Mouse (Mus musculus) left cerebral cortex, postnatal 25 days (tissue): Measurements from ENCODE around the gene Xylb. TPM values are rescaled to one million over a fixed set of nuclear protein-coding genes. Genes with fewer than 3 reads are reported as not detected.

ENCODE experiments used
- DNase-seq, 2 experiments: peaks; one replicate each; pipeline ENCODE4 v3.0.0; 2022; ENCODE audit warnings: low spot score in 2 of 2, mixed read lengths in 1 of 2
- intact Hi-C: fragments of 180-260 bp; cut with DNase I; formaldehyde crosslinking; loops from one replicate; pipeline ENCODE4 v1.15.1; 2025
- total RNA-seq, 2 experiments: library from RNA; stranded (reverse); gene quantifications; 2 replicates each; pipeline ENCODE4 v1.2.3; 2021

The Xylb gene
- total RNA-seq, 2 experiments from 2014 or later, result 3.3 to 3.8 TPM

DNA sequence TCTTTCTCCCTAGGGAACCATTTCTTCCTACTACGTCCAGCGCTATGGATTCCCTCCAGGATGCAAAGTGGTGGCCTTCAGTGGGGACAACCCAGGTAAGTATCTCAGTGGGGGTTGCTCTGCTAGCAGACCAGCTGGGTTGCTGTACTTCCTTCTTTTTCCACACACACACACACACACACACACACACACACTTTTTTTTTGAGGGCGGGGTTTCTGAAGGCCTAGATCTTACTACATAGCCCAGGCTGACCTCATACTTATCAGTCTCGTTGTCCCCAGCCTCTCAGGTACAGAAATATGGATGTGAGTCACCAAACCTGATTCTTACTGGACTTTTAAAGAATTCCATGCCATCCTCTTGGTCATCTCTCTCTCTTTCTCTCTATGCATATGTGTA lies 21.1 kb downstream of the Xylb start:
- DNase-seq, result no peak
- intact Hi-C loops, result no loop called here

DNA sequence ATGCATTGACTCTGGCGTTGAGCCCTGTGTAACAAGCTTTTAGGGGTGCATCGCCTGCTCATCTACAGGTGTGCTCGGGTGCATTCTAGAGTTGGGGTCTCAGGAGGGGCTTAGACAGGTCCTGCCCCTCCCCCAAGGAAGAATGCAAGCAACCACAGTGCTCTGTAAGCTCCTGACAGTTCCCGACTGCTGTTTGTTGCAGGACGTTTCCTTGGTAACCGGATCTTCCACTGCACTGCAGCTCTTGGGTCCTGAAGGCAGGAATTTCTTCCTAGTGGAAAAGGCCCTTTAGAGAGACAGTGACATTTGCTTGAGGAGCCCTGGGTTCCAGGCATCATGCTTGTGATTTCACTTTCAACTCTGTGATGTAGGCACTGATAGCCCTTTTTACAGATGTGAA lies 25.4 kb downstream of the Xylb start:
- intact Hi-C loops, result no loop called here
- DNase-seq, result peak; percentile 16 to 46

DNA sequence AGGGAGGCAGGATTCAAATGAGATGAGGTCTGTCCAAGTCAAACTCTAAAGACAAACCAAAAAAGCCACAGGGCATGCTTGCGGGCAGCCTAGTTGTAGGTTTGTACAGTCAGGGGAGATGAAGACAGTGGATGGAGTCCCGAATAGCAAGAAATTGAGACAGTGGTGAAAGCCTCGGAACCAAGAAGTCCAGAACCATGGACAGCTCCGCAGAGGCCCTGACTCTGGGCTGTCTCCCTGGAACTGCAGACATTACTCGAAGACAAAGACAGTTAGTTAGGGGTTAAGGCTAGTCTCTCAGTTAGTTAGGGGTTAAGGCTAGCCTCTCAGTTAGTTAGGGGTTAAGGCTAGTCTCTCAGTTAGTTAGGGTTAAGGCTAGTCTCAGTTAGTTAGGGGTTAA lies 31.8 kb downstream of the Xylb start:
- no peak for DNase-seq

DNA sequence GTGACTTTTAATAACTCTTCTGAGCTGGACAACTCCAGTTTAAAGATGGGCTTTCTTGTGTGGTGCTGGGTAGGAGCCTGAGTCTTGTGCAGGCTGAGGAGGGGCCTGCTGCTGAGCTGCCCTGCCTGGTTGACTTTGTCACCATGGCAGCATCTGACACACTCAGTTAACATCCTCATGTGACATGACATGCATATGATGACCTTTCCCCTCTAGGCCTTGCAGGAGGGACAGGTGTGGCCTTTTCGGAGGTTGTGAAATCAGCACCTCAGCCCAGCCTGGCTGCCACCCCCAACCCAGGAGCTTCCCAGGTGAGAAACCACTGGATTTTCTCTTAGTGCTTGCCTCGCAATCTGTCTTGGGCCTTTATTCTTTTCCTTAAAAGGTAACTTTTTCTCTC lies 33.0 kb downstream of the Xylb start:
- no peak for DNase-seq
- intact Hi-C loops, result no loop called here

More for the DNA sequence above, 31.8 kb downstream of the Xylb start:
- intact Hi-C loops, result no loop called here

DNA sequence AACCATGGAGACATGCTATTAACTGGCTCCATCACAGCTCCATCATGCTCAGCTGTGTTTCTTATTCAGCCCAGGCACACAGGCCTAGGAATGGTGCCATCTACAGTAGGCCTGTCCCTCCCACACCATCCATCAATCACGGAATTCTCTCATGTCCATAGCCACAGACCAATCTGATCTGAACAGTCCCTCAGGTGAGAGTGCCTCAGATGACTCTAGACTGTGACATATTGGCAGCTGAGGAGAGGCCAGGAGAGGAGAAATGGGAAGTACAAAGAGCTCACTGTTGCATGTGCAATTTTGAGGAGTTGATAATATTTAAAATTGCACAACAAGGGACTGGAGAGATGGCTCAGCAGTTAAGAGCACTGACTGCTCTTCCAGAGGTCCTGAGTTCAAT lies 37.6 kb downstream of the Xylb start:
- DNase-seq, result no peak
- intact Hi-C loops, result no loop called here

DNA sequence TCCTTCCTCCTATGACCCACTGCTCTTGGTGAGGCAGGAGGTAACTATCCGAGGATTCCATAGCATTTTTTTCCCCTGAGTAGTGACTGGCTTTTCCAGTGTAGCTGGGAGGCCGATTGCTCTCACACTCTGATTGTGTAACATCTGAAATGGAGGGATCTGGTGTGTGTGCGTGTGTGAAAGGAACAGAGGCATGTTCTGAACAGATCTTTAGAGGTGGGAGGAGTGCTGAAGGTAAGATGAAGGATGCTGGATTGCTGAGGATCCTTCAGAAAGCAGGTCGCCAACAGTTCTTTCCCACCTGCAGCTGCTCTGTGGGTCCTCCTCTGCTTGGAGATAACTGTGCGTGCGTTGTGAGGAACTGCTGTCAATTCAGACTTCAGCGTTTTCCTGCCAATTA lies 44.2 kb downstream of the Xylb start:
- intact Hi-C loops, result loop anchor here (5.0 kb wide), 1 partner anchor 36 kb away; no protein-coding TSS in a partner anchor
- peak in 1 of 2 experiments; percentile 63 for DNase-seq

DNA sequence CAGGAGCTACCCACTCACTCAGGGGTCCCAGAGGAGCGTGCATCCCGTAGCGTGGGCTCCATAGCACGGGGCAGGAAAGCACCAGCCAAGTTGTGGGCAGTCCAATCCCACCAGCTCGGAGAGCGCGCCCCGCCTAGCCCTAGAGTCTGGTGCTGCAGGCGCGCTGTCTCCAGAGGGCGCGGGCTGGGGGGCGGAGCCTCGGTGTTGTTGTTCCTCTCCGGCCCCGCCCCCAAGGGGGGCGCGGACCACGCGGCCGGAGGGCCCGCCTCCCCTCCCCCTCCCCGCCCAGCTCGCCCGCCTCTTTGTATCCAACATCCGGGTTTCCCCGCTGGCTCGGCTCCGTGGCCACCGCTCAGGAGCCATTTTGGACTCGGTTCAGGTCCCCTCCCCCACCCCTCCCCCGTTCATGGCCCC lies 44.6 kb downstream of the Xylb start, which contains the start of gene Acvr2b:
Gene Acvr2b, plus strand, starts transcription at position 318 of the 414 bp plus-strand sequence.
- DNase-seq, result peak; percentile 93
- intact Hi-C loops, result loop anchor here (2.0 to 5.0 kb wide), 2 partner anchors 35 to 45 kb away; partner anchors contain the start of gene Xylb

DNA sequence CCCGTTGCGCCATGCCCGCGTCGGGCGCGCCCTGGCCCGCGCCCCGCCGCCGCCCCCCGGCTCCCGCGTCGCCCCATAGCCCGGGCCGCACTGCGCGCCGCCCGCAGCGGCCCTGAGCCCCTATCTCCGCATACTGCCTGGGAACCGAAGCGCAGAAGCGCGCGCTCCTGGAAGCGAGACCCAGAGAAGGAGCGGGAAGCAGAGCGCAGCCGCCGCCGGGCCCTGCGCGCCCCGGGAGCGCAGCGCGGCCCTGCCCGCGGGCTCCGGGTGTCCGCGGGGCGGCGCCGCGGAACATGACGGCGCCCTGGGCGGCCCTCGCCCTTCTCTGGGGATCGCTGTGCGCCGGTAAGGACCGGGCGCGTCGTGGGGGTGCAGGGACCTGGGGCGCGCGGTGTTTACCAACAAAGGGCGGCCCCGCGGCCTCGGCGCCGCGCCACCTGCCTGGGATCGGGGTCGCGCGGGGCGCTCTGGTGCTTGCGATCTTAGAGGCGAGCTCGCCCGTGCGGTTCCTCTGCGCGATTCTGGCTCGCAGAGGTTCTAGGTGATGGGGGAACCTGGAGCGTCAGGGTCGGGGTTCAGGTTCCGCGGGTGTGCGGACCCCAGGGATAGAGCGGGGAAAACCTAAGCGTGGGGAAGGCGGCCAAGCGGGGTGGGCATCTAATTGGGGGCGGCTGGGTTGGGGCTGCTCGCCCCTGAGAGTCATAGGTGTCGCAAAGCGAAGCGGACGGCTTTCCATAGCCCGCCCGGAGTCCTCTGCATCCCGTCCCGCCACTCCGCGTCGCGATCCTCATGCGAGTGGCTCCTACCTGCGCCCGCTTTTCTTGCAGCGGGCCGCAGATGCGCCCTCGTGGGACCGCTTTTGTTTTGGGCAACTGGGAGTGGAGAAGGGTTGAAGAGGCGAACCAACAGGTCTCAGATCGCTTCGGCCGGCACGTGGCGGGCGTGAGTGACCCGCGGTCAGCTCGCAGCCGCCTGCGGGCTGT lies 45.4 kb downstream of the Xylb start:
- intact Hi-C loops, result loop anchor here (2.0 to 5.0 kb wide), 2 partner anchors 35 to 46 kb away; partner anchors contain the start of gene Xylb
- peak; percentile 41 to 54 for DNase-seq

DNA sequence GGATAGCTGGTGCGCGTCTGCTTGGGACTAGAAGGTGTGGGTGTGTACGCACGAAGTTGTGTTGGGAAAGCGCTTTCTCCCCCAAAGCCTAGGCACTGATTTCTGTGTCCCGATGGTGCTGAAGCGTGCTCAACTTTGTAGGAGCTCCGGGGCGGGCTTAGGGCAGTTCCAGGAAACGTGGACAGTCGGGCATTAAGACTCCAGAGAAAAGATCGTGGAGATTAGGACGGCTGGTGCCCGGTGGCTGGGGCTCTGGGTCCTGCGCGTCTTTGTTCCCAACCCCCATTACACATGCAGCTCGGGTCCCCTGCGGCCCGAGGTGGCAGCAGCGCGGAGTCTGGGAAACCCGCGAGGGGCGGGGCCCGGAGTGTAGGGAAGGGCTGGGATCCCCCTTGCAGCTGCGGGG lies 46.1 kb downstream of the Xylb start:
- no peak for DNase-seq
- intact Hi-C loops, result loop anchor here (2.0 to 5.0 kb wide), 2 partner anchors 34 to 46 kb away; partner anchors contain the start of gene Xylb

DNA sequence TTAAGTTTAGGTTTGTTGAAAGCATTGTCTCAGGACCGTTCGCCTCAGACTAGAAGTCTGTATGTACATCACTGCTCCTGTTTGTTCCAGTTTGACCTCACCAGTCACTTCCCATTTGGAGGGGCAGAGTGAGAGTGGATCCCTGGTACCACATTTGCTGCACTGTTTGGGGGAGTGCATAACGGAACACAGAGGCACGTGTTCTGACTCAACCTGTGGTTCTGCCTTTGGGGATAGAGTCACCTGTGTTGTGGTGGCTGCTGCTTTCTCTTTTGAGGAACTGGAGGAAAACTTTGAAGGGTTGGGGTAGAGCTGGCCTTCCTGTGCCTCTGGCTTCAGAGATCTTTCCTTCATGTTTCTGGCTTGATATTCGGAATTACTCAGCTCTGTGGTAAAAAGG lies 46.9 kb downstream of the Xylb start:
- no peak for DNase-seq
- intact Hi-C loops, result loop anchor here (5.0 kb wide), 1 partner anchor 33 kb away; no protein-coding TSS in a partner anchor

DNA sequence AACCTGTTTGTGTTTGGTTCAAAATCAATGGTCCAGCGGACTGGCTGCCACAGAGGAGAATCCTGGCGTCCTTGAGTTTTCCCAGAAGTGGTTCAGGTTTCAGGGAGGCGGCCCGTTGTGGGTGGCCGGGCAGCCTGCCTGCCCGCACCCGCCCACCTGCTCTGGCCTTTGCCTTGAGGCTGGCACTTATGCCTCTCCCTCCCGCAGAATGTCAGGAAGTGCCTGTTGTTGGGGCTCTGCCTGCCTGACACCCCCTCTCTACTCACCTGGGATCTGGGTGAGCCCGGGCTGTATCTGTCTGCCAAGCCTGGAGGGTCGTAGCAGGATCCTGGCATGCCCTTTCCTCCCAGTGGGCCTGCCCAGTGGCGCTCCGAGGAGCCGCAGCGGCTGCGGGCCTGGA lies 50.7 kb downstream of the Xylb start:
- intact Hi-C loops, result no loop called here

DNA sequence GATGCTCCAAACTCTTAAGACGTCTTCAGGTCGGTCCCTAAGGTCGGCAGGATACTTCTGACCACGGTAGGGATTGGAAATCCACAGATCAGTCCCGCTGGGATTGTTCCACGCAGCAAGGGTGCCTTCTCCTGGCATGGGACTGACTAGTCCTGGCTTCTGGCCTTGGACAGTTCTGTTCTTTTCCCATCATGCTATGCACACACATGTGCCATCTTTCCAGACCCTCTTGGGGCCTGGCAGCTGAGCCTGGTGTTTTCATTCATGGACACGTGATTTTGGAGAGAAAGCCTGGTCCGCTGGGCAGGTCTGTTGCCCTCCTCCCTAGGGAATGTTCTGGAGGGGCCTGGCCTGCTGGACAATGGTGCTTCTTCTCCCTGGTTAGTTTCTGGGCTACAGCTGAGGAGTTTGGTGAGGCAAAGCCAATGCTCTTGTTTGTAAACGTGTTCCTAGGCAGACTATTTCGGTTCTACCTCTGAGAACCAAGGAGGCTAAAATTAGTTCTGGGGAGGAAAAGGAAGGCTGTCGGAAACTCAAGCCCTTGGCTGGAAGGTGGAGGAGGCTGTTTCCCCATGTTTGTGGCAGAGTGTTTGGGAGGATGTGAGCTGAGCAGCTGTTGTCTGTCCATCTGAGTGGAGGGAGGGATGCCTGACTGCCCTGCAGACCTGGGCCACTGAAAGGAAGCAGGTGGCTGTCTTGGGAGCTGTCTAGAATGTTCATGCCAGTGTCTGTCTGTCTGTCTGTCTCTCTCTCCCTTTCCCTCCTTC lies 51.9 kb downstream of the Xylb start:
- peak in 1 of 2 experiments; percentile 48 for DNase-seq
- intact Hi-C loops, result no loop called here

More for the DNA sequence above, 50.7 kb downstream of the Xylb start:
- DNase-seq, result no peak

DNA sequence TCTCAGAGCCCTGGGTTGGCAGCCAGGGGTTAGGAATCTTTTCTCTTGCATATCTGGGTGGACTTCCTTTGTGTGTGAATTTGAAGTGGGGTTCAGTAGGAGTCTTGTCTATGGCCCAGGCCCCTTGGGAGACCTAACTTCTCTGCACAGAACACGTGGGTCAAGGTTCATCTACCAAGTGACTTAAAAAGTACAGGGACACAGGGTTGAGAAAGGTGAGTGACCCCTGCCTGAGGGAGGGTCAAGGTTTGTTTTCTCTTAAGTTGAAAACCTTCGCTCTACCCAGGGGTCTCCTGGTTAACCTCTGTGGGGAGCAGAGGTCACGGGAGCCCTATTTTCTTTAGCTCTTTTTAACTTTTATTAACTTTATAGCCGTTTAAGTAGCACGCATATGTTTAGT lies 52.7 kb downstream of the Xylb start:
- DNase-seq, result no peak
- intact Hi-C loops, result no loop called here

DNA sequence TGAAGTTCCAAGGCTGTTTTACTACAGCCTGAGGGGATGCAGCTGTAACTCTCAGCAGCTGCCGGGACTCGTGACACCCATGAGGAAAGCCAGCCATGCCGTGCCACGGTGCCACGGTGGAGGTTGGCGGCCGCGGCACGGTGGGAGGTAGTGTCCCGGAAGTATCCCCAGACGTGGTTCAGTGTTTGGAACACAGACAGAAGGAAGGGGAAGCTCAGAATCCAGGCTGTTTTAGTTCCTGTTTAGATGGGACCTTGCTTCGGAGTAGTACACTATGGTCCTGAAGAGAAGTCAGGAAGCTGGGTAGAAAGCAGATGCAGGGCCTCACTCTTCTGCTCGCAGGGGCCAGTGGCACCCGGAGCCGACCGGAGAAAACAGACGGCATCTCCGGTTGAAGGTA lies 60.8 kb downstream of the Xylb start:
- no peak for DNase-seq
- intact Hi-C loops, result no loop called here

DNA sequence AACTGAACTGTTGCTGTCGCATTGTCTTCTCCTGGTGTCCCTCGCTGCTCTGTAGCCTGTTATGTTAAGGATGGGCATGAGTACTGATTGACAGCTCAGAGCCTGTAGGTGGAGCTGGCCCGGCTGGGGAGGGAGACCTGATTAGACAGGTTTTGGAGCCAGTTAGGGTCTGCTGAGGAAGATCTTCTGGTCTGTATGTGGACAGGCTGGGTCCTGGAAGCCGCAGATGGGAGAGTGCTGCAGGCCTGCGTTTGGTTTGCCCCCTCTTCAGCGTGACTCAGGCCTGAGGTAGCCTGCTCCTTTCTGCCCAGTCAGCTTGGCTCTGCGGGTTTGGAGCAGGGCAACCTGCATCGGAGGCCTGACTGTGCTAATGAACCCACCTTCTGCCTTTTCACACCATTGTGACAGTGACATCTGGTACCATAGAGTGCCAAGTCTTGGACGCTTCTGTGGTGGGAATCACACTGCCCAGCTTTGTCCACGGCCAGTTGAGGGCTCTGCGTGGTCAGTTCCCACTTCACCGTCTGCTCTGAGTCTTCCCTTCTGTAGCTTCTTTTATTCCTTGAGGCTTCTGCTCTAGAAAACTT lies 62.8 kb downstream of the Xylb start:
- intact Hi-C loops, result no loop called here

DNA sequence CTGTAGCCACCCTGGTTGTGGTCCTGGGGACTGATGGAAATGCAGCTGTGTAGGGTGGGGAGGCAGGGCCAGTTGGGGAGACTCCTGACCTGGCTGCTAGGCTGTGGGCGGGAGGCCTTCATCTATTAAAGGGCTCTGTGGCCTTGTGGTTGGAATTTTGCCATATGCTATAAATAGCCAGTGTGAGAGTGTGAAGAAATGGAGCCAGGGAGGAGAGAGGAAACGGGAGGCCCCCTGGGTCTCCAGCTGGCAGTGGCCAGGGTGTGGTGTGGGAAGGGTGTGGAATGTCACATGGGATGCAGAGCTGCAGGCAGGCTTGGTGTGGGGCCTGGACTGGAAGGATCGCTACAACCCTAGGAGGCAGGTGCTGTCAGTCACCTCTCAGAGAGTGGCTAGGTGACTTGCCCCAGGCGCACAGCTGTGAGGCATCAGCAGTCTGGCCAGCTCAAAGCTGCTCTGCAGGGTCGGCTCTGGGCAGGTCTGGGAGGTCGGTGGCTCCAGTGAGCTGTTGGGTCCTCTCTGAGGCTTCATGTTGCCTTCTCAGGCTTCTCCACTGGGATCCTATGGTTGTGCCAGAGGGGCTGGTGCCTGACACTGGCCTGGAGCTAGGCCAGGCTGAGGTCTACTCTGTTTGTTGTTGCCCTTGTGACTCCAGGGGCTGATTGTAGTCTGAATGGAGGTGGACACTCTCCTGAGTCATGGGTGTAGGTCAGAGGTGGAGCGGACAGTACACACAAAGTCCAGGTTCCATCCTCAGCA lies 68.2 kb downstream of the Xylb start:
- intact Hi-C loops, result no loop called here
- DNase-seq, result no peak

More for the DNA sequence above, 62.8 kb downstream of the Xylb start:
- no peak for DNase-seq

DNA sequence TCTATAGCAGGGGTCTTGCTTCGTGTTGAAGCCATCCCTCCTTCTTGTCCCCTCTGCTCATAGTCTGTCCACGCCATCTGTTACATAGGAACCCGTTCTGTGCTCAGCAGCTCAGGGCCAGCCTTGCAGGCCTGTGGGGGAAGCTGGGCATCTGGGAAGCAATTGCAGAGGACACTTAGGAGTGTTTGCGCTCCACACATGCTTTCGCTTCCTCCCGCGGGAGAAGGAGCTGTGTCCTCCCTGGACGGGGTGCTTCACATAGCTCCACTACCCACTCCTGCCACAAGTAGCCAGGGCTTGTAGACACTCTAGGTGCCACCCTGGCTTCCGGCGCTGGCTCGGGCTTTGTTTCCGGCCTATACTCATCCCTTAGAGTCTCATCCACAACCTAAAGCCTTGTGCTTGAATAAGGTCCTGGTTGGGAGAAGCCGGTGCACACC lies 68.8 kb downstream of the Xylb start:
- no peak for DNase-seq
- intact Hi-C loops, result no loop called here

DNA sequence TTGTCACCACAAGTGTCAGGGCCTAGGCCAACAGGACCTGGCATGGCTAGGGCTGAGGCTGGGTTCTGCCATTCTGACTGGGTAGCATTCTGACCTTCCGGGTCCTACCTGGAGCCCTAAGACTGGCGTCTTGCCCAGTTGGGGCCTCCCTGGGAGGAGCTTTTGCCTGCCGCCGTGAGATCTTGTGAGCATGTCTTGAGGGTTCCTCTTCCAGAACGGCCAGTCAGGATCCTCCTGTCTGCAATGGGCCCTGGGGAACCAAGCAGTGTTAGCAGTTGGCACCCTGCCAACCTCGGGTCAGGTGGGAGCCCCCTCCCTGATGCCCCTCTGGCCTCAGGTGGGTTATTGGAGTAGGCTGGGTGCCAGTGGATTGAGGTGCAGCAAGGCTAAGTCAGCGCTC lies 69.3 kb downstream of the Xylb start:
- DNase-seq, result no peak
- intact Hi-C loops, result no loop called here

DNA sequence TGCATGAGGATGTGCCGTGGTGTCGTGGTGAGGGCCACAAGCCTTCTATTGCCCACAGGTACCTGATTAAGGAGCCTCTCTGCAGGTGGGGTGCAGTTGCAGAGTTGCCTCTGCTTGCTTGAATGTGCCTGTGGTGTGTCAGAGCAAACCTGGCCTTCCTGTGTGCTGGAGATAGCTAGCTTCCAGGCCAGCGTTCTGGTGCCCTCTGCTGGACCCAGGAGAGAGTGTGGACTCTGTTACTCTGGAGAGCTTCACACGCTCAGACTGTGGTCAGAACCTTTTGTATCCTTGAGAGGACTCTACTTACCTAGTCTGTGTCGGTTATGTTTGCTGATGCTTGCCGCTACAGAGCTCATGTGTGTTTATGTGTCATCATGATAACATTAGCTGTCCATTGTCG lies 73.1 kb downstream of the Xylb start:
- peak; percentile 82 to 86 for DNase-seq
- intact Hi-C loops, result loop anchor here (2.0 to 10.0 kb wide), 2 partner anchors 74 to 176 kb away; partner anchors contain the start of gene Xylb
